Mouse (Mus musculus): Measurements from ENCODE around the gene Acmsd. TPM values are rescaled to one million over a fixed set of nuclear protein-coding genes. Genes with fewer than 3 reads are reported as not detected.
A peak's percentile ranks its signal among the peaks of the same experiment; 100 is the strongest.

Gene Acmsd
- total RNA-seq, 2 experiments from 2014 or later, result 0.39 TPM; not detected in 1

GRCm38 (mm10) chr1:127773803-127774500 lies 44.7 kb downstream of the Acmsd start, which contains the start of gene Ccnt2:
TSS of gene Ccnt2 (plus strand) at chr1:127774164.
- intact Hi-C loops (cut with DNase I), result loop anchor here (5.0 kb wide), 3 partner anchors 93 to 468 kb away; partner anchors contain the start of genes R3hdm1, Rab3gap1, Ubxn4 and Zranb3
- peak; percentile 99 for DNase-seq (ENCODE audit: low spot score)

- intact Hi-C loops (cut with DNase I), result loop anchor here (5.0 kb wide), 3 partner anchors 93 to 468 kb away; partner anchors contain the start of genes R3hdm1, Rab3gap1, Ubxn4 and Zranb3
- no peak for DNase-seq (ENCODE audit: low spot score)
Observed at GRCm38 (mm10) chr1:127774501-127774880, 45.3 kb downstream of the Acmsd start.

DNA sequence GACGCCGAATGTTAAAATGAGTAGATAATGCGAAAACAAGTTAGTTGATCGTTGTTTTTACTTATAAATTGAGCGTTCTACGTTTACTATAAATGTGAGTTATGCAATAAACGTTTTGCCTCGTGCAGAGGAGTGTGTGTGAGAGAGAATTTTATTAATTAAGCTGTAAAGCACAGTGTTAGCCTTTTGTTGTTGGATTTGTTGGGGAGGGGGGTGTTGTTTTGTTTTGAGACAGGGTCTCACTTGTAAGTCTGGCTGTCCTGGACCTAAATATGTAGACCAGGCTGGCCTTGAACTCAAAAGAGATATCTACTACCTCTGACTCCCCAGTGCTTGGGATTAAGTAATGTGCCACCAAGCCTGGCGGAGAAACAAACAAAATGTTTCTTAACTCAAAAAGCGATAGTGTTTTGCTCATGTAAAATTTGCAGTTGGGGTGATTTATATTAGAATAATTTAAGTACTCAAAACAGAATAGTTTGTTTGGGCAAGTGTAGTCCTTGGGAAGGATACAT lies 46.0 kb downstream of the Acmsd start:
- intact Hi-C loops (cut with DNase I), result no loop called here
- no peak for DNase-seq (ENCODE audit: low spot score)

DNA sequence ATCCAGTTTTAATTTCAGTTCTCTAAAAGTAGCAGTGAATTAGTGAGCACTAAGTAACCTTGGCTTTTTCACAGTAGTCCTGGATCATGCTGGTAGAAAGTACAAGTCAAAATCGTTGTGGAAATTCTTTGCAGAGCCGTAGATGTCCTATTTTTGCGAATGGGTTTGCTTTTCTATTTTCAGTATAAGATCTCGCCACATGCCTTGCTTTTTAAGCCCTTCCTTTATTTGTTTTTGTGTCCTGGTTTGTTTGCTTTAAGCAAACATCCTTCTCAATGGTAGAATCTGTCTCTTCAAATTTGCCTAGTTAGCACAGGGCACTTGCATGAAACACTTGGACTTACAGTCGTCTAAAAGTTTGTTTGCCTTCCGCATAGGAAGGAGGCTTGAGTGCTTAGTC lies 47.0 kb downstream of the Acmsd start:
- no peak for DNase-seq (ENCODE audit: low spot score)
- intact Hi-C loops (cut with DNase I), result no loop called here

DNA sequence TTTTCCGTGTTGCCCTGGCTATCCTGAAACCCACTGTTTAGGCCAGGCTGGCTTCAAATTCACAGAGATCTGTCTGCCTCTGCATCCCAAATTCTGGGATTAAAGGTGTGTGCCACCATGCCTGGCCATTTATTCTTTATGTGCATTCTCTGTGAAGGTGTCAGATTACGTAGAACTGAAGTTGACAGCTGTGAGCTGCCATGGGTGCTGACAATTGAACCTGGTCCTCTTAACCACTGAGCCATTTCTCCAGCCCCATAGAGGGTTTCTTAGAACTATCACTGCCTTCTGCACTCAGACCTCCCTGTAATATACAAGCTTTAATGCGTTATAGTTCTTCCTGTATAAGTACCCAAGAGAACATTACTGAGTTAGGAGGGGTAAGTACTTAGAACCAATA lies 49.4 kb downstream of the Acmsd start:
- intact Hi-C loops (cut with DNase I), result no loop called here
- no peak for DNase-seq (ENCODE audit: low spot score)

DNA sequence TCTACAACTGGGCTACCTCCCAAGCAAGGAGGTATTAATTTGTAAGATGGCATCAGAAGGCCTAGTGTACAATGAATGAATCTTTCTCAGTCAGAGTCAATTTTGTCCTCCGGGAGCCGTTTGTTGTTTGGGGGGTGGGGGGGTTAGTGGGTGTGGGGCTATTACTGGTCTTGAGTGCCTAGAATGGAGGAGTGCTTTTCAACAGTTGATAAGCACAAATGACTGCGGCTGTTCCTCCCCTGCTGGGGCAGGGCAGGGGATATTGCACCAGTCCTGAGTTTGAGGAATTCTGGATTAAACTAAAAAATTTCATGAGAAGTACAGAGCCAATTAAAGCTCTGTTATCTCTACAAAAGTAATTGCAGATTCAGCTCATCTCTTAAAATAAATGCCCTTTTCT lies 50.9 kb downstream of the Acmsd start:
- no peak for DNase-seq (ENCODE audit: low spot score)
- intact Hi-C loops (cut with DNase I), result no loop called here

- DNase-seq (ENCODE audit: low spot score), result no peak
- intact Hi-C loops (cut with DNase I), result no loop called here
Observed at GRCm38 (mm10) chr1:127780849-127781248, 51.6 kb downstream of the Acmsd start.

GRCm38 (mm10) chr1:127783862-127784261 lies 54.6 kb downstream of the Acmsd start:
- no peak for DNase-seq (ENCODE audit: low spot score)
- intact Hi-C loops (cut with DNase I), result no loop called here

GRCm38 (mm10) chr1:127785882-127786281 lies 56.7 kb downstream of the Acmsd start:
- intact Hi-C loops (cut with DNase I), result no loop called here

GRCm38 (mm10) chr1:127788943-127789342 lies 59.7 kb downstream of the Acmsd start:
- intact Hi-C loops (cut with DNase I), result no loop called here
- no peak for DNase-seq (ENCODE audit: low spot score)

More at GRCm38 (mm10) chr1:127785882-127786281, 56.7 kb downstream of the Acmsd start:
- no peak for DNase-seq (ENCODE audit: low spot score)

DNA sequence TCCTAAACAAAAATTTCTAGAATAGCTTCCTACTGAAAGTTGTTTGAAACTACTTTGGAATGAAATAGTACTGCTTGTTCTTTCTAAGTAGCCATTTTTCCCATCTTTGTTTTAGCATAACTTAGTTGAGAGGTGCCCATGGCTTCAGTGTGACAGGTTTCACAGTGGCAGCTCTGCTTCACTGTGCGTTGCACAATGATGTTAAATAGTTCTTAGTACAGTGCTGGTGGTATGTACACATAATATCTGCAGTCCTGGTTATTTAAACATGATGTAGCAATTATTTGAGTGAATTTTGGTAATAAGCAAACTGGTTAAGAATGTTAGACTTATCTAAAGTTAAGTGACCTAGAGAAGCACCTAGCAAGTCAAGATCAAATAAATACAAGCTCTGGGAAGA lies 64.2 kb downstream of the Acmsd start:
- intact Hi-C loops (cut with DNase I), result no loop called here
- no peak for DNase-seq (ENCODE audit: low spot score)

DNA sequence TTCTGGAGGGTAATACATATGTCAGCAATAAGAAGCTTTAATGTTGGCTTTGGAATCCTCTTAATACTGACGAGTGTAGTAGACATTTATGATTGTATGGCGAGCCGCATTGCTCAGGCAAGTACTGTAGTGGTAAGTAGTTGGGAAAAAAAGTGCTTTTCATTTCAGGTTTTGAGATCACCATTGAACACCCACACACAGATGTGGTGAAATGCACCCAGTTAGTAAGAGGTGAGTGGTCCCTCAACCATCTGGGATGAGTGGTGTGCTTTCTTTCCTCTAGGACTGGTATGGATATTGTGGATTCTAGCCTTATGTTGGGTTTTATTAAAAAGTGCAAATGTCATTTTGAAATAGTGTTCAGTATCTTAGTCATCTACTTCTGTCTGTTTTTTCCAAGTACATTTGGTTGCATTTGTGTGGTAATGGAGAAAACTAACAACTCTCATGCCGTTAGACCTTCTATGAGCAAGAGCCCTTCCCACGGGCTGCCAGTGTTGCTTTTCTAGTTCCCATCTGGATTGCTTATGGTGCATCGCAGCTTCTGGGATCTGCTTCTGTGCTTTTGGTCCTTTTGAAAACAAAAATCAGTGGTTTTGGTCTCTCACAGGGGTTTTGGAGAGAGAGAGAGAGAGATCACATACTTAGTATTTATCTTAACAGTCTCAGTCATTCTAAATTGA lies 66.0 kb downstream of the Acmsd start:
- no peak for DNase-seq (ENCODE audit: low spot score)
- intact Hi-C loops (cut with DNase I), result no loop called here

- intact Hi-C loops (cut with DNase I), result no loop called here
- no peak for DNase-seq (ENCODE audit: low spot score)
Observed at GRCm38 (mm10) chr1:127796341-127796740, 67.1 kb downstream of the Acmsd start.

GRCm38 (mm10) chr1:127796752-127797151 lies 67.5 kb downstream of the Acmsd start:
- intact Hi-C loops (cut with DNase I), result no loop called here
- DNase-seq (ENCODE audit: low spot score), result no peak

DNA sequence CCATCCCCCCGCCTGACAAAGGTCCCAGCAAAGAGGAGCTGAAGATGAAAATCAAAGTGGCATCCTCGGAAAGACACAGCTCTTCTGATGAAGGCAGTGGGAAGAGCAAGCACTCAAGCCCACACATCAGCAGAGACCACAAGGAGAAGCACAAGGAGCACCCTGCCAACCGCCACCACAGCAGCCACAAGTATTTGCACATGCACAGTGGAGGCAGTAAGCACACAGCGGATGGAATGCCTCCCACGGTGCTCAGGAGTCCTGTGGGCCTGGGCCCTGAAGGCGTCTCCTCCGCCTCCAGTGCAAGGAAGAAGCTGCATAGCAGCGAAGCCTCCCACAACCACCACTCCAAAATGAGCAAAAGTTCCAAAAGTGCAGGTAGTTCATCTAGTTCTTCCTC lies 73.7 kb downstream of the Acmsd start:
- intact Hi-C loops (cut with DNase I), result no loop called here

GRCm38 (mm10) chr1:127808671-127809070 lies 79.5 kb downstream of the Acmsd start:
- DNase-seq (ENCODE audit: low spot score), result no peak
- intact Hi-C loops (cut with DNase I), result no loop called here

More for the DNA sequence above, 73.7 kb downstream of the Acmsd start:
- no peak for DNase-seq (ENCODE audit: low spot score)

GRCm38 (mm10) chr1:127812929-127813328 lies 83.7 kb downstream of the Acmsd start:
- intact Hi-C loops (cut with DNase I), result no loop called here

DNA sequence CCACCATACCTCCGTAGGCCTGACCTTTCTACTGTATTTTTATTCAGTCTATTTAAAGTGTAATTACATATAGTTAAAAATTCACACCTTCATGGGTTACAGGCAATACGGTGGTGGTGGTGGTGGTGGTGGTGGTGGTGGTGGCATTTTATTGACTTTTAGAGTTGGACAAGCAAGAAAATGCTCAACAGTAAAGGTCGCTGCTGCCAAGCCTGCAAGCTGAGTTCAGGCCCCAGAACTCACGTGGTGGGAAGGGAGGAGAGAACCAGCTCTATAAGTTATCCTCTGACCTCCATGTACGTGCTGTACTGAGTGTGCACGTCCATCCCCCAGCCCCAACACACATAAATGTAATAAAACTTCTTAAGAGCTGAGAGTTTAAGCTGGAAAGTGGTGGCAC lies 87.2 kb downstream of the Acmsd start:
- DNase-seq (ENCODE audit: low spot score), result no peak
- intact Hi-C loops (cut with DNase I), result no loop called here

More at GRCm38 (mm10) chr1:127812929-127813328, 83.7 kb downstream of the Acmsd start:
- no peak for DNase-seq (ENCODE audit: low spot score)
